Mouse (Mus musculus): Measurements from ENCODE around the gene Rpa2. TPM values are rescaled to one million over a fixed set of nuclear protein-coding genes. Genes with fewer than 3 reads are reported as not detected.

The Rpa2 gene
- polyA plus RNA-seq (2012; rRNA removed): 54.3 and 63.5 TPM in 2 replicates

GRCm38 (mm10) chr4:132767914-132768876 is at the start of gene Rpa2:
Rpa2 (plus strand) TSS chr4:132768332.

GRCm38 (mm10) chr4:132732148-132732684 is 35.9 kb upstream of the Rpa2 start, which contains the start of gene Xkr8:
Xkr8 (minus strand) TSS chr4:132732546.

GRCm38 (mm10) chr4:132756974-132757373 is 11.2 kb upstream of the Rpa2 start, which contains the start of gene Smpdl3b:
Smpdl3b (minus strand) TSS chr4:132757252.

DNA sequence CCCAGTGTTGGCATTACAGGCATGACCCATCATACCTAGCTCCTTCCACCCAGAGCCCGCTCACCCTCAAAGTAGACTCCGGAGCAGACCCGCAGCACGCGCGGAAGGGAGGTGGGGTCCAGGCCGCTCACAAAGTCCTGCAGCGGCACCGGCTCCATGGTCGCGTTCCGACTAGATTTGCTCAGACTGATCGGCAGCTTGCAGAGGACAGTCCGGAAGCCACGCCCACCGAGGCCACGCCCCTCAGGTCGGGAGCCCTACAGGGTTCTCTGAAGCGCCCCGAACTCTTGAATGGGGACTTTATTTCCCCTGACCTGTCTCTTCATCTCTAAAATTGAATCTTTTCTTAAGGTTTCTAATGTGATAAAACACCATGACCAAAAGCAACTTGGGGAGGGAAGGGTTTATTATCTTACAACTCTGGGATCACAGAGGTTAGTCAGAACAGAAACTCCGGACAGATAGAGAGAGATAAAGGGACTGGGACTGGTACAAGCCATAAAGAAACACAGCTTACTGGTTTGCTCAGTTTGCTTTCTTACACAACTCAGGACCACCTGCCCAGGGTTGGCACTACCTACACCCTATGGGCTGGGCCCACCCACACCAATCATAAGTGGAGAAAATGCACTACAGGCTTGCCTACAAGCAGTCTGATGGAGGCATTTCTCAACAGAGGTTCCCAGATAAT is 28.2 kb downstream of the Rpa2 start, which contains the start of gene Themis2:
Gene Themis2 (minus strand): TSS at position 192 of the 691 bp plus-strand sequence.

Other genes starting within 250 kb of the Rpa2 start
- gene Atpif1, start 234.7 kb upstream of the Rpa2 start, polyA plus RNA-seq (2012; rRNA removed): 941 and 974 TPM in 2 replicates
- gene Dnajc8, start 232.8 kb upstream of the Rpa2 start, polyA plus RNA-seq (2012; rRNA removed): 98.9 and 101 TPM in 2 replicates
- 0.42 and 0.65 TPM in 2 replicates for gene Ptafr, start 204.3 kb upstream of the Rpa2 start, polyA plus RNA-seq (2012; rRNA removed)
- 11.6 and 13.3 TPM in 2 replicates for gene Eya3, start 129.3 kb upstream of the Rpa2 start, polyA plus RNA-seq (2012; rRNA removed)
- gene Xkr8, start 35.8 kb upstream of the Rpa2 start, polyA plus RNA-seq (2012; rRNA removed): 1.5 and 2.0 TPM in 2 replicates
- gene Smpdl3b, start 11.1 kb upstream of the Rpa2 start, polyA plus RNA-seq (2012; rRNA removed): 0.73 and 0.87 TPM in 2 replicates
- 2.0 and 2.6 TPM in 2 replicates for gene Themis2, start 28.1 kb downstream of the Rpa2 start, polyA plus RNA-seq (2012; rRNA removed)
- gene Ppp1r8, start 74.8 kb downstream of the Rpa2 start, polyA plus RNA-seq (2012; rRNA removed): 36.6 and 40.5 TPM in 2 replicates
- 13.7 and 15.7 TPM in 2 replicates for gene Stx12, start 116.2 kb downstream of the Rpa2 start, polyA plus RNA-seq (2012; rRNA removed)
- gene Fam76a, start 154.2 kb downstream of the Rpa2 start, polyA plus RNA-seq (2012; rRNA removed): 7.5 and 8.1 TPM in 2 replicates
- 0.60 and 0.91 TPM in 2 replicates for gene Fgr, start 205.8 kb downstream of the Rpa2 start, polyA plus RNA-seq (2012; rRNA removed)
- 1.1 and 1.2 TPM in 2 replicates for gene Ahdc1, start 242.9 kb downstream of the Rpa2 start, polyA plus RNA-seq (2012; rRNA removed)

Measured in liver, embryonic 14 days (tissue).